Mouse (Mus musculus): ENCODE measurements around the gene Eef1a2.

Eef1a2 gene

DNA sequence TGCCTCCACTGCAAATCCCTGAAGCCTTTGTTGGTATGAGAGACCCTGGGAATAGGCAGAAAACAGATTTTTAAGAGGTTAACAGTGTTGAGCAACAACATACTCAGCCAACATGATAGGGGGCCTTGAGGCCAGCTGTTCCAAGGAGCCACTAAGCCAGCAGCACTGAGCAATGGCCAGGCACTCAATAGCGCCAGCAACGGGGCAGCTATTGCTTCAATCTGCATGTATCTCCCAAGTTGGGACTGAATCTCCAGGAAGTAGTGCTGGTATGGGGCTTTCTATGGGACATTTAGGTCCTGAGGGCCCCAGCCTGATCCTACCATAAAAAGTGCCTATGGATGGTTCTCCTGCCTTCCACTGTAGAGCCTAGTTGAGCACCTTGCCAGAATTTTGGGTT, 1.7 kb upstream of the Eef1a2 start:
- no peak for DNase-seq (ENCODE audit: low spot score)

DNA sequence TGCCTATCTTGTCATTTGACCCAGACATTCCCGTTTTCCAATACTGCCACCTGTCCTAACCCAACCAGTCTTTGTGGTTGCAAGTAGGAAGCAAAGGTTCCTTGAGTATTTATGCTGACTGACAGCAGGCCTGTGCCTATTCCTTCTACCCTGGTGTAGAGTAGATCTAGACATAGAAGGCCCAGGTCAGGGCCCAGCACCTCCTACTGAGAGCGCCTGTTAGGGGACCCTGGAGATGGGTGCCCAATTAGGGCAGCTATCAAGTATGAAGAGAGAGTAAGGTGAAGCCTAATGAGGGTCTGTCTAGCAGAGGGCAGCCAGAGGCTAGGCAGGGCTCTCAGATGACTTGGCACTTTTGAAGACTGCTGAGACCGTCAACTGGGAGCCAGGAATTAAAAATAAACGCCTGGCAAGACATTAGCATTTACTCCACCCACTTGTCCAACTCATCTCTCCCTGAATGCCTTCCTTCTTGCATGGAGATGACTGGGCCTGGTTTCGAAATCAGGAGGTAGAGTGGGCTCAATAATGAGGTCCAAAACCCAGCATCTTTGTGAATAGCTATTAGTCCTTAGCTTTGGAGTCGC, 995 bp upstream of the Eef1a2 start:
- no peak for DNase-seq (ENCODE audit: low spot score)

DNA sequence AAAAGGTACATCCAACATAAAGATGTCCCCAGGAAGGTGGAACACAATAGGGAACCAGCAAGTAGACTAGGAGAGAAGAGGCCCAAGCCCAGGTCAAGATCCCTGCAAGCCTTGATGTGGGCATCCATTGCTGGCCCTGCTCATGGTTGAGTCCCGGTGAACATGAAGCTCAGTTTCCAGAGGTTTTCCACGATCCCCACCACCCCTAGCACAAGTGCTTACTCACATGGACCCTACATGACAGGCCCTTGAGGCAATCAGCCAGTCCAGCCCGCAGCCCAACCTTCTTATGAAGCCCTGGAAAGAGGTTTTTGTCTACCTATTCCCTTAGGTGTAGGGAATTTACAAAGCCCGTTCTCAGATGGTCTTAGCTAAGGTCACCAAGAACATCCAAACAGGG, 366 bp upstream of the Eef1a2 start:
- DNase-seq (ENCODE audit: low spot score) = no peak

DNA sequence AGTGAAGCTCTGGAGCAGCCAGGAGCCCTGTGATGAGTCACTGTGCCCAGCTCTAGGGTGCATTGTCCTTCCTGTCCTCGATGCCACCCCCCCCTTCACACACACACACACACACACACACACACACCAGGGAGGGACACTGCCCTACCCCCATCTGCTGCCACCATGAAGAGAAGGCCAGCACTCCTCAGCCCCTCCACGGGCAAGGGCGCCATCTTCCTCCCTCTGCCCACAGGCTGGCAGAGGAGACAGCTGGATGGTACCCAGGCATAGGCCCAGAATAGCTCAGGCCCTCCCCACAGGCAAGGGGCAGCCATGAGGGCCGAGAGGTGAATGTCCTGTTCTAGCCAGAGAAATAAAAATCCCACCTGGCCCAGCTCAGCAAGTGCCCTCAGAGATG, 1.0 kb downstream of the Eef1a2 start:
- DNase-seq (ENCODE audit: low spot score) = no peak

DNA sequence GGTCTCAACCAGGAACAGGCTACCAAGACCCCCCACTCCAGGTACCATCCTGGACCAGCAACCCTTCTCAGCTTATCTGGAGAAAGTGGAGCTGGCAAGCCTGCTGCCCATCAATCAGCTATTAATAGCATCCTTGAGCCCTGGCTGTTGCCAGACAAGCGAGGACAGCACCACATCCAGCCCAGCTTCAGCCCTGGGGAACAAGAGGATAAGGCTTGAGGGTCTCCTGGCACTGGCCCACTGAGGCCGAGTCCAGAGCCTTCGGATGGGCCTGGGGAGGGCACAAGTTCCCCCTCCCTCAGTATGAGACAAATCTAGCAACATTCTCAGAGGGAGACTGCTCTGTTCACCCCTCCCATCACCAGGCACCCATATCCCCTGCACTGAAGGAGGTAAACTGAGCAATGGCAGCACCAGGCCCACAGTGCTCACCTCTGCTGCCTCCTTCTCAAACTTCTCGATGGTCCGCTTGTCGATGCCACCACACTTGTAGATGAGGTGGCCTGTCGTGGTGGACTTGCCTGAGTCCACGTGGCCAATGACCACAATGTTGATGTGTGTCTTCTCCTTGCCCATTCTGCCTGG, 1.9 kb downstream of the Eef1a2 start:
- DNase-seq (ENCODE audit: low spot score) = no peak

DNA sequence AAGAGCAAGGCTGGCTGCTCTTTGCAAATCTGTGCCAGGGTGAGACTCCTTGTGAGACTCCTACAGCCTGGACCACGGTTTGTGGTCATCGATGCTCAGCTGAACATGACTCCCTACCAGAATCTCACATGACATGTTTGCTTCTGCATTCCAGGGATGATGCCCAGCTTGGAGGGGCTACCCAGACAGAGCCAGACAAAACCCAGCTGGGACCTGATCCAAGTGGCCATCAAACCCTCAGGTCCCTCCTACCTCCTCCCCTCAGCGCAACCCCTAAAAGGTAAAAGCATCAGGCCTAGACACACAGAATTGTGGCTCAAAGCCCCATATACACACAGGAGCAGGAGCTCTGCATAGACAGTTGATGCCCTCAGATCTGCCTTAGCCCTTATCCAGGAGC, 2.5 kb downstream of the Eef1a2 start:
- DNase-seq (ENCODE audit: low spot score) = no peak

DNA sequence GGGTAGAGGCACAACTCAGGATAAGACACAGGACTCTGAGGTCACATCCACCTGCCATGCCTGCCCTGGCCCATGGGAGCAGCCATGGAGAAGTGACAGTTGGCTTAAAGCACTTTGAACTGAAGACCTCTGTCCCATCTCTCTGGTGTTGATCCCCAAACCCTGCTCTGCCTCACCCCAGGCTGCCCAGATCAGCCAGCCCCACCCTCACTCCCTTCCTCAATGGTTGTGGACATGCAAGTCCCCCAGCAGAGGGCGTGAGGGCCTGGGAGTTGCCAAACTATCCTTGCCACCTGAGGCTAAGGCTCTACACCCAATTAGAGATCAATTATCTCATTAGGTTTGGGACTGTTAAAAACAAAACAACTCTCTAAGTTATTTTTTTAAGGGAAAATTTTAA, 3.0 kb downstream of the Eef1a2 start:
- DNase-seq (ENCODE audit: low spot score) = no peak

DNA sequence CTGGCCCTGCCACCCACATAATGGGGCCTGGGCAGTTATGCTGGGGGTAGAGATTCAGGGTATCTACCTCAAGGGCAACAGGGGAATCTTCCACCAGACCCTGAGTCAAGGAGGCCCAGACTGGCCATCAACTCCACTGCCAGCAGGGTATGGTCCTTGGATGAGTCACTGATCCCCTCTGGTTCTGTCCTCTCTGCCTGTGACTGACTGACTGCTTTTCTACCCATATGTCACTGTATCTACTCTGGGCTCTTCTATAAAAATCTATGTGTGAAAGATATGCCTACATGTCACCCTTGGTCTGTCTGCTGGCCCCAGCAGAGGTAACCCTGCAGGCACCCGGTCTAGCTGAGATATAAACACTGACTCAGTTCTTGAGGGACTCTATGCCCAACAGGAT, 3.7 kb downstream of the Eef1a2 start:
- no peak for DNase-seq (ENCODE audit: low spot score)

DNA sequence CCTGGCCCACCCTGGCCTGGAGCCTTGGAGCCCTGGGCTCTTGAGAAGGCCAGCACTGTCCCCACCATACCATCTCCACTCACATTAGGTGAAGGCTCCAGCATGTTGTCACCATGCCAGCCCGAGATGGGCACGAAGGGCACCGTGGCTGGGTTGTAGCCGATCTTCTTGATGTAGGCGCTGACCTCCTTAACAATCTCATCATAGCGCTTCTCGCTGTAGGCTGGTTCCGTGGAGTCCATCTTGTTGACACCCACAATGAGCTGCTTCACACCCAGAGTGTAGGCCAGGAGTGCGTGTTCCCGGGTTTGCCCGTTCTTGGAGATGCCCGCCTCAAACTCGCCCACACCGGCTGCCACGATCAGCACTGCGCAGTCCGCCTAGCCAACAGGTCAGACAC, 4.1 kb downstream of the Eef1a2 start:
- DNase-seq (ENCODE audit: low spot score) = no peak

DNA sequence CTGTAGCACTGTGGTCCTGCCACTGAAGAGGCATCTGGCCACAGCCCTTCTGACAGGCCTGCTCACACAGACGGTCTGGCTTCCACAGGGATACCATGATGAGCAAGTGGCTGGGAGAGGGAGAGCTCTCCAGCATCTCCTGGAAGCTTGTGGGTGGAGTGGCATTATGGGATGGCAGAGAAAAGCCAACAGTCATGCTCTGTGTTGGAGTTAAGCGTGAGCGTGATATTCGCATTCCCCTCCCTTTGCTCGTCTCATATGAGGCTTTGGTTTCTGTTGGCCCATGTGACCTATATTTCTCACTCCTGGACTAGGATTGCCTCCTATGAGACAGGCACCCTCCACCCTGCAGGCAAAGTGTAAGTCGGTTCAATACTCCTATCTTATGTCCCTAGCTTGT, 6.5 kb downstream of the Eef1a2 start:
- DNase-seq (ENCODE audit: low spot score) = no peak

DNA sequence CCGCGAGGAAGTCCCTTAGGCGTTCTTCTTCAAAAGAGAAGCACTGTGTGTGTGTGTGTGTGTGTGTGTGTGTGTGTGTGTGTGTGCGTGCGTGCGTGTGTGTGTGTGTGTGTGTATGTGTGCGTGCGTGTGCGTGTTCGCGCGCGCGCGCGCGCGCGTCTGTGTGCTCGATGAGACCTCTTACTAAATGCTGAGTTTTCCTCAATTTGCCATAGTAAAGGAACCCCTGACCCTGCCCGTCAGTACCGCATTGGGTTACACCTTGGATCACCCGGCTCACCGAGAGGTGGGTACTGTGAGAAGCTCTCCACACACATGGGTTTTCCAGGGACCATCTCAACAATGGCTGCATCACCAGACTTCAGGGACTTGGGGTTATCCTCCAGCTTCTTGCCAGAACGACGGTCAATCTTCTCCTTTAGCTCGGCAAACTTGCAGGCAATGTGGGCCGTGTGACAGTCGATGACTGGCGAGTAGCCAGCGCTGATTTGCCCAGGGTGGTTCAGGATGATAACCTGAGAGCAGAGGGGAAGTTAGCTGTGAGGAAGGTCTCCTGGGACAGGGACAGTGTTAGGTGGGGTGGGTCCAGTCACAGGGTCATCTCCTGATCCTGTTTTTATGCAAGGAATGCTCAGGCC, 8.4 kb downstream of the Eef1a2 start:
- DNase-seq (ENCODE audit: low spot score) = no peak

DNA sequence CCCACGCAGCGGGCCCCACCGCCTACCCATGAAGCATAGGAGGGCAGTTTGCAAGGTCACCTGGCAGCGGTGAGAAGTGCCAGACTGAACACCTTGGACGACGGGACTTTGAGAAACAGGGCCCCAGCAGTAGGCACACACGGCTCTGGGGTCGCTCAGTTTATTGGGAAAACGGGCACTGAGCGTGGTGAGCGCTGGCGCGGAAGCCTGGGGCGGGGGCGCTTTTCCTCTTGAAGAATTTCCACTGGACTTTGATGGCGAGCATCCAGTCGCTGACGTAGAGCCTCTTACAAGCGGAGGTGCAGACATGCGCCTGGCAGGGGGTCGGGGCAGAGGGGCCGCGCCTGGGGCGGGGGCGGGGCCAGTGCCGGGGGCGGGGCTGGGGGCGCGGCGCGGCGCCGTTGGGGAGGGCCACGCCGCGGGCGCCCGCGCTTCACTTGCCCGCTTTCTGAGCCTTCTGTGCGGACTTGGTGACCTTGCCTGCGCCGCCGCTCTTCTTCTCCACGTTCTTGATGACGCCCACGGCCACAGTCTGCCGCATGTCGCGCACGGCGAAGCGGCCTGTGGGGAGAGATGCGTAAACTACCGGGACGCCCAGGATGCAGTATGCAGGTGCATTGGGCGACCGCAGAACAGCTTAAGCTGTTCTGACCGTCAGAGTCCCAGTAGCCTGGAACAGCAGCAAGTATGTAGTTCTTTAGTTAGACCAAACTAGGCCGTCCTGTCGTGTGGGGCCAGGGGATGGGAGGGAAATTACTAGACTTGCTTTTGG, 9.1 kb downstream of the Eef1a2 start:
- no peak for DNase-seq (ENCODE audit: low spot score)

DNA sequence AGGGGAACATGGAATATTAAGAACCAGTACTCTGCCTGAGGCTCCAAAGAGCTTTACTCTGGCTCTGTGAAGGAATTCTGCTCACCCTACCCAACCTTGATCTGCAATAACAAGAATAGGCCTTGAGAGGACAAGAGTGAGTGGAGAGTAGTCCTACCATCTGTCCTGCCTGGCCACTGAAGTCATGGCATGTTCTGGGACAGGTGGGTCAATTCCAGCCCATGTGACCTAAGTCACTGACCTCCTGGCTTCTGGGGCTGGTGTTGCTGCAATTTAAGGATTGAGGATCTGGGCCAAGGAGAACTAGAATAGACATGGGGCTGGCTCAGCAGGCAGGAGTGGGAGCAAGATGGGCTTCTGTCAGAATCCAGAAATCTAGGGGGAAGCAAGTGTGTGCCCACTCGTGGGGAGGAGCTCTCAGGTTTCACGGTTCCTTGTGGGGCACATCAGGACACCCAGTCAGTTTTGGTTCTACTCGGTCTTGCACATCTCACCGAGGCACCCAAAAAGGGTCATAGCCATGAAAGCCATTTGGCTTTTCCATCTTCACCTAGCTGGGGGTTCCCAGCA, 9.8 kb downstream of the Eef1a2 start:
- no peak for DNase-seq (ENCODE audit: low spot score)

DNA sequence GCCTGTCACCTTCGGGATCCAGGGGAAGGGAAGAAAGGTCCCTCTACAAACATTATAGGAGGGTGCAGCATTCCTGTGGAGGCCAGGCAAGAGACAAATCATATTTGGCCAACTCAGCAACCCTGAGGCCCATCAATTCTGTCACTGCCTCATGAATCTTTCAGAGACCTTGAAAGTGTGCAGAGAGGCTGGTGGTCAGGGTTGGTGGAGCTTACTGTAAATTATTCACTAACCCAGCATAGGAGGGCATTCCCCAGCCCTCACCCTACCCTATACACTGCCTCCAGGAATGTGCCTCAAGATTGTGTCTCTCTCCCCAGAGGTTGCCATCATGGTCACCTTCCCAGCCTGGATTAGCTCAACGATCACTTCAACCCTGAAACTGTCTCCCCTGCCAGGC, 12.1 kb downstream of the Eef1a2 start:
- no peak for DNase-seq (ENCODE audit: low spot score)

DNA sequence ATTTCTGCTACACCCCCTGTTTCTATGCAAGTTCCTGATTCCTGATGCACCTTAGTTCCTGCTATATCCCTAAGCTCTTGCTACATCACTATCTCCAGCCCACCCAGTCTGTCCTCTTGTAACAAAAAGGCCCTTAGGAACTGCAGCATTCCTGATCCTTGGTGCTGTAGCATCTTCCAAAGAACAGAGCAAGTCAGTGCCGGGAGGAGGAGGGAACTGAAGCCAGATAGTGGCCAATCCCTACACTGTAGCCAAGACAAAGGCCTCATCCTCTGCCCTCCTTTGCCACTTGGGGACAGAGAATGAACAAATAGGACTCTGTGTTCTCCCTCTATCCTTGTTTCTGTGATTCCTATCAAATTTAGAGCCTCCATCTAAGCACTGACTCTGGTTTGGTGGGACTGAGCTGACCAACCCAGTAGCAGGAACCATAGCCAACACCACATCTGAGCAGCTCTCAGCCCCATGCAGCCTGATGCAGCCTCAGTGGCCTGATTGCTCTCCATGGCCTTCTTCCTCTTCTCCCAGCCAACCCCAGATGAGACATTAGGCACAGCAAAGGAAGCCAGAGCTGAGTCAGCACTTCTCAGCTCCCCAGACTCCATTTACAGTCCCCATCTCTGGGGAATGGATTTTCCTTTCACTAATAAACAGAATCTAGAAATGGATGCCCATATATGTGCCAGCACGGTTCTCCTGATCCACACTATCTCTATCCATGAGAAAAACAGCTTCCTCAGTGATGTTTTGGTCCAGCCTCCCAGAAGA, 13.1 kb downstream of the Eef1a2 start:
- DNase-seq (ENCODE audit: low spot score) = no peak

DNA sequence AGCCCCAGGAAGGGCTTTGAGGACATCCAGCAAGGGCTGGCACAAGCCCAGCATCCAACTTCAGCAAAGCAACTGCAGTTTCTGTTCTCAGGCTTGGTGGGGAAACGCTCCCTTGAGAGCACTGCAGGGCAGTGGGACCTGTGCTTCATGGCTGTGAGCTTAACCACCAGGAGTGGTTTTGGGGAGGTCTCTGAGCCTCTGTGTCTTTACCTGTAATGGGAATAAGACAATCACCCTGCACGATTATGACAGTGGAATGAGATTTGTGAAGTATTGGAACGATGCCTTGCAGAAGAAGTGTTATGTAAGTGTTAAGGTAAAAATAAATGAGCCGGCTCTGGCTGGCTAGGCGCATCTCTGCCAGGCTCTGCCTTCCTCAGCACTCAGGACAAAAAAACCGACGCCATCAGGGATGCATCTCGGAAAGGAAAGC, 14.1 kb downstream of the Eef1a2 start:
- no peak for DNase-seq (ENCODE audit: low spot score)

DNA sequence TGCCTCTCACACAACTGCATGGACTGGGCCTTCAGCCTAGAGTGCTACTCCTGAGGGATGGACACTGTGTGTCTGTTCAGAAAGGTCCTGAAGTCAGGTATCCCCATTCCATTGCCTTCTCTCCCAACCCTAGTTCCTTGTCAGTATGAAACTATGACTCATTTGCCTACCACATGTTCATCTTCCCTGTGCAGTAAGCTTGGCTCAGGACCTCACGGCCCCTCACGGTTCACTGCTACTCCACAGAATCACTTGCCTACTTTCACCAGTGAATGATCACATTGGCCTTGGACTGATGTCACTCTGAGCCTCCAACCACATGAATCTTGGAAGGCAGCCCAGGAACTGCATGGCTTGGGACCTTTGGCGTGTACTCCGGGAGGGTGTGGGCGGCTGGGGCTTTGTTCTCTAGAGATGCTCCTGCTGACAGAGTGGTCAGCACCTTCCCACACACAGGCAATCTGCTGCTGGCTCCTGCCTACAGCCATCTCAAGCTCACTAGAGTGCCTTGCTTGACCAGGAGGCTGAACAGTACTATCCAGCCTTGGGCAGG, 17.1 kb downstream of the Eef1a2 start:
- no peak for DNase-seq (ENCODE audit: low spot score)

DNA sequence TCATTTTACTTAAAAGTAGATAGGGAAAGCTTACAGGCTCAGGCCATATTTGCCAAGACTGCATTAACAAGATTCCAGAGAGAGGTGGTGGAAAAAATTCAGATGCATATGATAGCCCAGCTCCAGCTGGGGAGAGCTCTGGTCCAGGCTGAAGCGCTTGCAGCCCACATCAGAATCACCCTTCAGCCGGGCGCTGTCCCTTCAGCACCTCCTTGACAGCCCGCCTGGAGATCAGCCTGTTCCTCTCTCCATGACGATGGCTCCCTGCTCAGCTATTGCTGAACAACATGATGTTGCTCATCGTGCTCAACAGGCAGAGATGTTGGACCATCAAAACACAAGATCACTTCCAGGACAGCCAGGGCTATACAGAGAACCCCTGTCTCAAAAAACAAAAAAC, 19.9 kb downstream of the Eef1a2 start:
- DNase-seq (ENCODE audit: low spot score) = peak; percentile 44

DNA sequence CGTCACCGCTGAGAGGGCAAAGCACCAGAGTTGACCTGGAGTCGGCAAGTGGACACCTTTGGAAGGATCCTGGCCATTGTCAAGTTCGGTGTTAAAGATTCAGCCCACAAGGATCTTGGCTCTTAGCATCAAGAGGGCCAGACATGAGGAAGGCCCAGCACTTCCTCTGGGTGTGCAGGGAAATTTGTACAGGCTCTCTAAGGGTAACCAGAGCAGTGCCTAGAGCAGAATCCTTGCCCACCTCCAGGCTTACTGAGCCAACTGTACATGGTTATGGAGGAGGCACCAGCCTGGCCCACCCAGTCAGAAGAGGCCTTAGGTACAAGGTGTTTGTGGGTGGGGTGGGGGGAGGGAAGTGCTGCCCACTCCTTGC, 21.4 kb downstream of the Eef1a2 start:
- DNase-seq (ENCODE audit: low spot score) = no peak

DNA sequence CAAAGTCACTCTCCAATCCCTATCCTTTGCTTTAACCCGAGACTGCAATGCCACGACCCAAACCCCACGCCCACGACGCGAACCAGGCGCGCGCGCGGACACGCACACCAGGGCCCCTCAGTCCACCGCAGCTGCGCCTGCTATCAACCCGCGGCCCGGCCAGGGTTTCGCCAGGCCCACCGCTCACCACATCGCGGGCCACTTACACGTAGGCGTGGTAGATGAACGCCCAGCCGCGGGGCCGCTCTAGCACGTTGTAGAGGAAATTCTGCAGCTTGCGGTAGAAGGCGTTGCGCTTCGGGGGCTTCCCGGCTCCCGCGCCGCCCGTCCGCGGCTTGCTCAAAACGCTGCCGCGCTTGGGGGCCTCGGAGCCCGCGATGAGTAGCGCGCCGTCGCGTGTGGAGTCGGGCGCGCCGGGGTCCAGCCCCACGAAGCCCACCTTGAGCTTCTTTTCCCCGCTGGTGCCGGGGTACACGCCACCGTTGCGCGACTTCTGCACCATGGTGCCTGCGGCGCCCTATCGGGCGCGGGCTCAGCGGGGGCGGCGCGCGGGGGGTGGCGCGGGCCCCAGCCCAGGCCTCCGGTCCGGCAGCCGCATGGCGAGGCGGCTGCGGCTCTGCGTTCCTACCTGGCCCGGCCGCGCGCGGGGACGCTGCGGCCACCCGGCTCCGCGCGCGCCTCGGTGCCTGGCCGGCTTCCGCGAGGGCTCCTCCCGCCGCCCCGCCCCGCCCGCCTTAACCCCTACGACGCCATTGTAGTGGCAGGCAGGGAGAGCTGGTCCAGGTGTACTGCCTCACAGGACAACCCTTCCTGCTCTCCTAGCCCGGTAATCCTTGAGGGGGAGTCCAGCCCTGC, 22.0 kb downstream of the Eef1a2 start, which contains the start of gene Kcnq2:
Kcnq2 (minus strand) TSS at position 710 of the 855 bp plus-strand sequence.
- DNase-seq (ENCODE audit: low spot score) = no peak
